Mouse (Mus musculus): Measurements from ENCODE around the gene Tbkbp1.

Gene Tbkbp1

DNA sequence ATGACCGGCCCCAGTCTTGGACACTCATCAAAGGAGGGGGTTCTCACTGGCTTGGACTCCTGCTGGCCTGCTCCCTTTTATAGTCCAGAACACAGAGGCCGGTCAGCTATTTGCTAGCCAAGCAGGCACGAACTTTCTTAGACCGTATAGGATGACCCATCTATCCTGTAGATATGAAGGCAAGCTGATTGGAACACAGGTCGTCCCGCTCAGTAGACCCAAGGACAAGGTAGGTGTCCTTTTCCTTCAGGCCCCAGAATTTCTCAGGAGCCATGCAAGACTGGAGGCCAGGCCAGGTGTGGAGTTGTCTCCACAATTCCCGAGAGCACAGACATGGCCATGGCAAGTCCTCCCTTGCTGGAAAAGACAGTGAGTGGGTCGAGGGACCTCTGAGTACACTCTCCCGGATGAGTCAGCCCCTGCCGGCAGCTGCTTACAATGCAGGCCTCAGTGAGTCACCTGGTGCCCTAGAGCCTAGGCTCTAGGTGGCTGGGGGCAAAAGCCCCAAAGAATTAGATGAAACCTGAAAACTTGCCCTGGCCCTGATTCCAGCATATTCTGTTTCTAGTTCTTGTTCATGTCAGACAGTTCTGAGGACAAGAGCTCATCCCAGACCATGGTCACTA is 1.5 kb upstream of the Tbkbp1 start:
- DNase-seq = peak in 1 of 2 experiments; percentile 42

DNA sequence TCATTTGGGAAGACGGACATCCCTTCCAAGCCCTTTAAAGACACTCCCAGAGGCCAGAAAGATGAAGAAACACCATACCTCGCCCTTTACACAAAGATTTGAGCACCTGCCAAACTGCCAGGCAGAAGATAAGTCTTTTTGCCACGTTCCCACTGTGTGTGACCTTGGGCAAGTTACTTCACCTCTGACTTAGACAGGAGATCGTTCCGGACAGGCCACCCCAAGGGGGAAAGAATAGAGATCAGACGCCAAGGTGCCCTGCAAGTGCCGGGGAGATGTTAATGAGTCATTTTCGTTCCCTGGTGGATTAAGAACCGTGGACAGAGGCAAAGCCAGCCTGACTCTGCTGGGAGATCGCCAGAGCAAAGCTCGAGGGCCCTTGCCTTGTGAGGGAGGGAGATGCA is 730 bp upstream of the Tbkbp1 start:
- DNase-seq = peak in 1 of 2 experiments; percentile 40

DNA sequence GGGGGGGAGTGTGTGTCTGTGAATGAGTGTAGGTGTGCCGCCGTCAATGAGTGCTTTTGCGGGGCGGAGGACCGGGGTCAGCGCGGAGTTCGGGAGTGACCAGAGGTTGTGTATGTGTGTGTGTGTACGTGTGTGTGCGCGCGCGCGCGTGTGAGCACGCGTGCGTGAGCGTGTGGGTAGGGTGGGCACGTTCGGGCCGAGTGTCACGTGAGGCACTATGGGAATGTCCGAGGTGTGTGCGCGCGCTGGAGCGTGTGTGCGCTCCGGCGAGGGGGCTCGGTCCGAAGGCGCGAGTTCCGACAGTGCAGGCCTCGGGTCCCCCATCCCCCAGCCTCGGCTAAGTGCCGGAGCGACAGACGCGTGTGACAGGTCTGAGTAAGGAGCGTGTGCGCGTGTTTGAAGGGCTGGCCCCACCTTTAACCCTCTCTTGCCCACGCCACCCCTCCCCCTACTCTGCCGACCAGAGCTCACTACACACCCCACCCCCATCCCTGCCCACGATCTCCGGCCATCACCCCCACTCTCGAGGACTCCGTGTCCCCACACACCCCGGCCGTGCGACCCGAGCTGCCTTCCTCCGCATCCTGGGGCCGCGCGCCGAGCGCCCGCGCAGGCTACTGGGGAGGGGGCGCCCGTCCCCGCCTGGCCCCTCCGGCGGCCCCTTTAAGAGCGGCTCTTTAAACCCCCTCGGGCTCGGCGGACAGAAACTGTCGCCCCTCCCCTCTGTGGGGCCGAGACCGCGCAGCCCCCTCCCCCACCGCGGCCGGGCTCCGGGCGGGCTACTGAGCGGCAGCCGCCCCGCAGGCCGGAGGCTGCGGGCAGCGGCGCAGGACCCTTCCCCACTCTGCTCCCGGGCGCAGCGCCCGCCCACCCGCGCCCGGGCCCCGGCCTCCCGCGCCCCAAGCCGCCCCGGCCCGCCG is 624 bp downstream of the Tbkbp1 start:
- DNase-seq = peak in 1 of 2 experiments; percentile 40

DNA sequence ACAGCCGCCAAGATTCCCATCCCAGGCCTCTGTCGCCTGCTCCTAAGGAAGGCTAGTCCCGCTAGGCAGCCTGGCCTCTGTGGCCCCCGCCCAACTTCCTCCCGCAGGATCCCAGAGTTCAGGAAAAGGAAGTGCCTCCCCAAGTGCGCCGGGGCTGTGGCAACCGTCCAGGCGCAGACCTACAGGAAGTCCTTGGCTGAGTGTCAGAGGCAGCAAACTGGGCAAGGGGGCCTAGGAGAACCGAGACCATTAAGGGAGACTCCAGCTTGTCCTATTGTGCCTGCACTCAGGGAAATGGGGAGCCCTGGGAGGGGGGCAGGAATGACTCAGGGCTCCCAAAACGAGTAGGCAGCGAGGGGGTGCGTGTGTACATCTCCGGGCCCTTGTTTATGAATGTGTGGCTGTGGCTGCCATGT is 1.3 kb downstream of the Tbkbp1 start:
- DNase-seq = no peak

DNA sequence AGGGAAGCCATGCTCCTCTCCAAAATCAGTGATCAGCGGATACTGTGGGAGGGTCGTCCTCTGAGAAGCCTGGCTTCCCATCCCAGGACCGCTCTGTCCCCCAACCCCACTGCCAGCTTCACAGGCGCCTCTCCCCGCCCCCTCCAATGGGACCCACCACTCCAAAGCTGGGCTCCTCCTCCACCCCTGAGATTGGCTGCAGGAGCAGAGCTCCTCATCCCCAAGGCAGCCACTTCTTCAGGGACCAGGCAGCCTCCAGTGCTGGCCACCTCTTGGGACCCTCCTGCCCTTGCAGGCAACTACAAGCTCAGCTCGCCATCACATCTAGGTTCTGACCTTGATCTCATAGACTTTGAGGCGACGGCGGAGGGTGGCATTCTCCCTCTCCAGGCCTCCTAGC is 2.3 kb downstream of the Tbkbp1 start:
- no peak for DNase-seq

DNA sequence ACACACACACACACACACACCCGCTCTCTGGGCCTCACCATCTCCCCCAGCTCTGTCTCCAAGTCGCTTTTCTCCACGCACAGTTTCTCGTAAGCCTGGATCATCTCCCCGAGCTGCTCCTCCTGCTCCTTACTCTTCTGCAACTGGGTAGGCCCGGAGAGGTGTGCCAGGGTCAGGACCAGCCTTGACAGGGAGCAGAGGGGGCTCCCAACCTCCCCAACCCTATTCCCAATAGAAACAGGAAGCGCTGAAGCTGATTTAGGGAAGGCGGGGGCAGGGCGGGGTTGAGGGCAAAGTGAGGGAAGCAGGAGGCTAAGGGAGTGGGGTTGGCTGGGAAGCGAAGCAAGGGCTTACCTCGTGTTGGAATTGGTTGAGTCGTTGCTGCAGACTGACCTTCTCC is 2.7 kb downstream of the Tbkbp1 start:
- no peak for DNase-seq

GRCm38 (mm10) chr11:97147333-97147732 is 4.0 kb downstream of the Tbkbp1 start:
- no peak for DNase-seq

- peak; percentile 90 for DNase-seq
Measured at GRCm38 (mm10) chr11:97146724-97147123, 4.6 kb downstream of the Tbkbp1 start.

GRCm38 (mm10) chr11:97145951-97146350 is 5.3 kb downstream of the Tbkbp1 start:
- no peak for DNase-seq

DNA sequence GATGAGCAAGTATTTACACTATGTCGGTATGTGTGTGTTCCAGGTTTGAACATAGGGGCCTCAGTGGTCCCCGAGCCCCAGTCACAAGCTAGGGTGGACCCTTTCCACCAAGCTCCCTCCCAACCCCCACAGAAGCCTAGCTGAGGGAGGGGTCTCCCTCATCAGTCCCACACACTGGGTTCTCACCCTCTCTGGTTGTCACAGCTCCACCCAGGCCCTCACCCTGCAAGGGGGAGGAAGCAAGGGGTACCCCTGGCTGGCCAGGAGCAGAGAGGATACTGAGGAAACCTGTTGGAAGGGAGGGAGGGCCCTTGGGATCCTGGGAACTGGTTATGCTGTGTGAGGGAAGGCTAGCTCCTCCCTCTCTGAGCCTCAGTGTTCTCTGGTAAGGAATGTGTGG is 6.0 kb downstream of the Tbkbp1 start:
- no peak for DNase-seq

DNA sequence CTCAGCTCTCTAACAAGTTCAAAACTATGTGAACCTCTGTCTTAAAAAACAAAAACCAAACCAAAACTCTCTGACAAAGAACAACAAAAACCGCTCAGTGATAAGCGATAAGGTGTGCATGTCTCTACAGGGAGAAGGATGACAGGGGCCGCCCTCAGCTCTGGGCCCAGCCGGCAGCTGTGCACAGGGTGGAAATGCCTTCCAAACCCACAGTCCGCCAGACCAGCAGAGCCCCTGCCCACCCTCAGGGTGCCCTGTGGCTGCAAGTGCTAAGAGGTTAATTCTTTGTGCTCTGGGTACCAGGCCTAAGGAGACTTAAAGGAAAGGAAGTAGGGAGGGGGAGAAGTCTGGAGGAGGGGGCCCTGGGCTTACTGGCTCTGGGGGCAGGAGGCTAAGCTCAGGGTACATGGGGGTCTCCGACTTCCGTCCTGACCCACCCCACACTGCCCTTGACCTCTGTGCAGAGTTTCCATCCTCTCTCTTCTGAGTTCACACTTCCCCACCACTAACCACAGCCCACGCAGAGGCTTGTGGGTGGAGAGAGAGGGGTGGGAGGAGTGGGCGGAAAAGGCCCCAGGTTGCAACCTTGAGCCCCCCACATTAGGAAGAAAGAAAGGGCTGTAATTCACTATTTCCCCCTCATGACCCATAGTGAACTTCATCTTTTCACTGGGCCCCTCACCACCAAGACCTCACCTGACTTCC is 7.9 kb downstream of the Tbkbp1 start:
- no peak for DNase-seq

GRCm38 (mm10) chr11:97142159-97142608 is 9.1 kb downstream of the Tbkbp1 start:
- DNase-seq = peak; percentile 75 to 77

GRCm38 (mm10) chr11:97140811-97141210 is 10.5 kb downstream of the Tbkbp1 start:
- no peak for DNase-seq

DNA sequence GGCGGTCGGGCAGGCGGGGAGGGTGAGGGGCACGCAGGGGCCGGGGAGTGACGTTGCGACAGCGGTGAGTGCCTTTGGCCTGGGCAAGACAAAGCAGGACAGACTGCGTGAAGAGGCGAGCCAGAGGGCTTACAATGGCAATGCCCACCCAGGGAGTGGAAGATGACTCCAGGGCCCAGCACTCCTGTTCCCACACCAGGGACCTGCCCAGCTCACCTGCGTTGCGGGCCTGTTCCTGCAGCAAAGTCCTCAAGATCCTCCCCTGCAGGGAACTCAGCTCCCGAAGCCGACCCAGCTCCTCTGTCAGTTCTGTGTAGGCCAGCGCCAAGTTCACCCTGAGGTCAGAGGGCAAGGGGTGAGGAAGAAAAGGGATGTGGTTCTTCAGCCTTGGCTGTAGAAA is 12.0 kb downstream of the Tbkbp1 start:
- DNase-seq = no peak

DNA sequence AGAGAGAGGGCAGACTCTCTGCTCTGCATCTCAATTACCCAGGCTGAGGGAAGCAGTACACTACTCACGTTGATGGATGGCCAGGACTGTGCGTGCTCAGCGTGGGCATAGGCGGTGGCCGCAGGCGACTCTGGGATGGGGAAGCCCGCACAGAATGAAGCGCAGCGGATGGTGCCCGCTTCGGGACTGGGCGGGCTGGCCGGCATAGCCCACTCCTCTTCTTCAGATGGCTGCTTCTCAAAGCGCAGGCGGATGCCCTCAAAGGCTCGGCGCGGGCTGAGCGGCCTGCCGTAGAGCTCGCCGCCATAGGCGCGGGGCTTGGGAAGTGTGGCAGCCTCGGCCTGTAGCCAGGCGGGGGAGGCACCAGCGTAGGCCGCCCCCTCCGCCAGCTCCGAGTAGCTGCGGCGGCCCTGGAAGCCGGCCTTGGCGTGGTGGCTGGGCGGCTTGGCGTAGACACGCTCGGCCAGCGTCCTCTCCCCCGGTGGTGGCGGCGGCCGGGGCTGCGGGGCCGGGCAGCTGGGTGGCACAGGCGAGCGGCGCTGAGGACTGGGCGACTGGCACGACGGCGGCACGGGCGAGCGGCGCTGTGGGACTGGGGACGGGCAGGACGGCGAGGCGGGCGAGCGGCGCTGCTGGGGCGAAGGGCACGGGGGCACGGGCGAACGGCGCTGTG is 12.6 kb downstream of the Tbkbp1 start:
- no peak for DNase-seq

- DNase-seq = peak; percentile 52 to 56
Measured at GRCm38 (mm10) chr11:97133270-97133669, 18.0 kb downstream of the Tbkbp1 start.

DNA sequence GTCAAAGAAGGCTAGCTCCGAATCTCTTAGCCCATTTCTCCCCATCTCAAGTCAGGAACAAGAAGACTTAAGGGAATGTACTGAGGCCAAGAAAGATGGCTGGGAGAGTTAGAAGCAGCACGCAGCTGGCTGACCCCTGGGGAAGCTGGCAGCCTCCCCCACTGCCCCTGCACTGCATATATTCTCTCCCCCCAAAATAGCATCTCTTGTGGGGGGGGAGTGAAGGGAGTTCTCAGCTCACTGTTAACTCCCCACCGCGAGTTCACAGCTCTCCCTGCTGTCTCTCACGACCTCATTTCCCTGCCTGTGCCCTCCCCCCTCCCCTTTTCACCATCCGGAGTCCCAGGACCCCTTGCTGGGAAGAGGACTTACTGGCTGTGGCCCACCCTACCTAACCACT is 19.1 kb downstream of the Tbkbp1 start:
- no peak for DNase-seq

- no peak for DNase-seq
Measured at GRCm38 (mm10) chr11:97131683-97132082, 19.6 kb downstream of the Tbkbp1 start.

- DNase-seq = no peak
Measured at GRCm38 (mm10) chr11:97130318-97130717, 21.0 kb downstream of the Tbkbp1 start.

DNA sequence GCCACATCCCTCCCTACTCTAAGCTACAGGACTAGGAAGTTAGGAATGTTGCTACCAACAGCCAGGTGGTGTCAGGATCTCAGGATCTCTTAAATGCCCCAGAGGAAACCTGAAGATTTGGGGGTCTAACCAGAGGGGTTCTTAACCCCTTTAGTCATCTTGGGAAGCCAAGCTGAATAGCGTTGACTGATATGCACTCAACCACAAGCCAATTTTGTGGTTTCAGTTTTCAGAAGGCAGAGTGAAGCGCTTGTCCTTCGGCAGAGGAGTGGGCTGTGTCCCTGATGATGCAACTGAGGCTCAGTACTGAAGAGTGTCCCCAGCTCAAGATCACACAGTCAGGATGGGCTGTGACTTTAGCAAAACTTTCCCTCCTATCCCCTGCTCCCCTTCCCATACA is 22.3 kb downstream of the Tbkbp1 start:
- no peak for DNase-seq

DNA sequence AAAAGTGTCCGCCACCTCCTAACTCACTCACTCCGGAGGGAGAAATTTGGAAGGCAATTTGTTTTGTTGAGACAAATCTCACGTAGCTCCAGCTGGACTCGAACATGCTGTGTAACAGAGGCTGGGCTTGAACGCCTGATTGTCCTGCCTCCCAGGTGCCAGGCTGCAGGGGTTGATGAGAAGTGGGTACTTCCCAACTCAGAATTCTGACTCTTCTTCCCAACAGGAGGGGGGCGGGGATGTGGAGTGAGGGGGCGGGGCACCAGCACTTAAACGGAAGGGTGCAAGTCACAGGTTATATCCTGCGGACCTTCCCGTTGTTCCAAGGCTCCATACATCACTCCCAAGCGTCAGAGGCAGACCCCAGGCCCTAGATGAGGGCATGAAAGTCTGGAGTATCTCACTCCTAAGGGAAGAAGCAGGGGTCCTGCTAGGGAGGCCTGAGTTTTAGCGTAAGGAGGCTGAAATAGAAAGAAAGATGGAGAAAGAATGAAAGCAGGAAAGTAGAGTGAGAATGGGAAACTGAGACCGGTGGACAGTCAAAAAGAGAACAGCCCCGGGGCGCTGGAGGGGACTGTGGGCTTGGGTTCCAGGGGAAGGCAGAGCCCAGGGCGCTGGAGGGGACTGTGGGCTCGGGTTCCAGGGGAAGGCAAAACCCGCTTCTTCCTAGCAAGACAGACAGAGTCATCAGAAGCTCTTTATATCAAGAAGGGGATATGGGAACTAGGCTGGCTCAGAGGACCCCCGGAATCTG is 23.6 kb downstream of the Tbkbp1 start:
- DNase-seq = no peak
